Mouse (Mus musculus) embryonic facial prominence, embryonic 15.5 days (tissue): ENCODE results near the gene Vac14. TPM values are rescaled to one million over a fixed set of nuclear protein-coding genes. Genes with fewer than 3 reads are reported as not detected.

Experiments used
- ATAC-seq: fragments of 200-750 bp; cut with Nextera tagmentation; 2 replicates; pipeline ENCODE4 v1.8.0; 2017; ENCODE audit warnings: low read depth, moderate TSS enrichment; ENCODE audit not compliant: insufficient number of reproducible peaks, low FRiP score, low TSS enrichment
- H3K27ac ChIP-seq: fragments of 300-500 bp; sonication (generic); replicated peaks from 2 replicates; pipeline ENCODE4 v1.5.1; 2015; ENCODE audit warnings: mild to moderate bottlenecking, inconsistent platforms
- H3K27me3 ChIP-seq: fragments of 300-500 bp; sonication (generic); 2 replicates; pipeline ENCODE4 v1.6.1; 2015; ENCODE audit warnings: inconsistent platforms
- H3K36me3 ChIP-seq: fragments of 300-500 bp; sonication (generic); 2 replicates; pipeline ENCODE4 v1.6.1; 2015; ENCODE audit warnings: mild to moderate bottlenecking, inconsistent platforms
- H3K4me1 ChIP-seq: fragments of 300-500 bp; sonication (generic); 2 replicates; pipeline ENCODE4 v1.6.1; 2015; ENCODE audit warnings: inconsistent platforms
- H3K4me2 ChIP-seq: fragments of 300-500 bp; sonication (generic); replicated peaks from 2 replicates; pipeline ENCODE4 v1.6.1; 2015; ENCODE audit warnings: mild to moderate bottlenecking, inconsistent platforms
- H3K4me3 ChIP-seq: fragments of 300-500 bp; sonication (generic); replicated peaks from 2 replicates; pipeline ENCODE4 v1.5.1; 2015; ENCODE audit warnings: mild to moderate bottlenecking, inconsistent platforms
- H3K9ac ChIP-seq: fragments of 300-500 bp; sonication (generic); 2 replicates; pipeline ENCODE4 v1.6.1; 2015; ENCODE audit warnings: inconsistent platforms
- H3K9me3 ChIP-seq: fragments of 300-500 bp; sonication (generic); replicated peaks from 2 replicates; pipeline ENCODE4 v1.6.1; 2016; ENCODE audit warnings: inconsistent platforms
- WGBS: fragments of 180-500 bp; shearing (Covaris S2); methylation state at CpG from one replicate; pipeline ENCODE4 v1.1.7; 2015; 5-methylcytosine and 5-hydroxymethylcytosine counted together
- polyA plus RNA-seq: library from polyadenylated mRNA; unstranded; fragments of >200 nt; fragmentation: Nextera tagmentation; extraction: Ambion mirVana; gene quantifications from 2 replicates; pipeline ENCODE4 v1.2.1, GENCODE M21; 2015

Vac14 gene
- polyA plus RNA-seq, 1 experiment from 2014 or later: 18.6 TPM

DNA sequence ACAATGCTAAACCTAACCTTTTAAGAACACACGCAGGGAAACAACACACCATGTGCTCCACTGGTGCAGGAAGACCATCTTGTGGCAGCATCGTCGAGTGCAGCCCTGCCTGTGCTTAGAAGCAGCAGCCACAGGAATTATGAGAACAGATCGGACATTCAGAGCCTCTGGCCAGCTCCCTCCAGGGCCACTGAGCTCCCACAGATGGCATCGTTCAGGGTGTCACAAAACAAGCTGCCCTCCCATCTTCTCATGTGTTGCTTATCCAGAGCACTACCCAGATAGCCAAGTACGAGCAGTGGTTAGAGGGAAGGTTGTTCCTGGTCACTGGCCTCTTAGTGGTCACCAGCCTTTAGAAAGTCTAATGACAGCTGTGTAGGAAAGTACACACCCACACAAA, 30.9 kb downstream of the Vac14 start:
- Histone ChIP-seq H3K36me3 (peaks cover 25% of the 10 kb centered on the region; the same call in 1 of the 2 replicates), H3K27me3 (no peaks in the 10 kb centered on the region), H3K9me3 (no peaks in the 10 kb centered on the region), H3K4me2 (no peak overlapping the region), H3K9ac (no peak overlapping the region), H3K27ac (no peak overlapping the region), H3K4me3 (no peak overlapping the region), H3K4me1 (no peaks in the 10 kb centered on the region)
- ATAC-seq: no peak
- WGBS: 93% methylated on average over 6 of the region's 6 CpGs

DNA sequence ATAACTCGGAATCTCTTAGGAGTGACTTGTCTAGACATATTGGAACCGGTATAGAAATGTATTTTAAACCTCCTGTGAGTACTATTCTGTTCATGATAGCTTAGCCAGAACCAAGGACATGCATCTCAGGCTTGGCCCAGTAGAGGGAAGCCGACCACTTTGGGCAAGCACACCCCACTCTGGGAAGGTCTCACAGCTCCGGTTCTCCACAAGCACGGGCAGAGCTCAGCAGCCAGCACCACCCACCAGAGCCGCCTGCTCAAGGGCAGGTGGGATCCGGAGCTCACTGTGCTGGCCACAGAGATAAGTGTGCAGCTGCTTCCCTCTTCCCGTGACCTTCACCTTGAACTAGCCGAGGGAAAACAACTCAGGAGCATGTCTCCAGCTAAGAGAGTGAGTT, 32.5 kb downstream of the Vac14 start:
- ATAC-seq: 0 out of 2 replicates have a peak, but pooled peaks have one; percentile 44
- Histone ChIP-seq H3K4me1 (no peaks in the 10 kb centered on the region), H3K9ac (no peak overlapping the region), H3K4me2 (no peak overlapping the region), H3K27me3 (no peaks in the 10 kb centered on the region), H3K36me3 (peaks cover 22% of the 10 kb centered on the region; the same call in 1 of the 2 replicates), H3K4me3 (no peak overlapping the region), H3K9me3 (no peaks in the 10 kb centered on the region), H3K27ac (no peak overlapping the region)
- WGBS: 89% methylated on average over 9 of the region's 9 CpGs

DNA sequence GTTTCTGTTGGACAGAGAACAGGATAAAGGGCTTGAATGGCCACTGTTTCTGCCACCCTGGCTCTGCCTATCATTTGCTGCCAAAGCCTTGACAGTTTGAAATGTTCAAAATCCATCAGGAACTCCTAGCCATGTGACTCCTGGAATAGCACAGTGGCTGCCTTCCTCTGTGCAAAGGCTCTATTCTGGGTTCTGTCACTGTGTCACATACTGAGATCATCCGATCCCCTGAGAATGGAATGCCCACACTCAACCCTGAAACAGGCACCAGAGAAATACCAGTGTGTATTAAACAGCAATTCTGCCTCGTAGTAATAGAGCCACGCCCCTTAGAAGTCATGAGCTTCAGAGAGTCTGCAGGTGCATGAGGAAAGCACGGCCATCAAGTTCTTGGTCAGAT, 33.5 kb downstream of the Vac14 start:
- Histone ChIP-seq H3K4me3 (no peak overlapping the region), H3K36me3 (peaks cover 20% of the 10 kb centered on the region; the same call in 1 of the 2 replicates), H3K27ac (no peak overlapping the region), H3K27me3 (no peaks in the 10 kb centered on the region), H3K4me1 (no peaks in the 10 kb centered on the region), H3K9ac (no peak overlapping the region), H3K4me2 (no peak overlapping the region), H3K9me3 (no peaks in the 10 kb centered on the region)
- 75% methylated on average over 4 of the region's 4 CpGs for WGBS
- ATAC-seq: 0 out of 2 replicates have a peak, but pooled peaks have one; percentile 40

DNA sequence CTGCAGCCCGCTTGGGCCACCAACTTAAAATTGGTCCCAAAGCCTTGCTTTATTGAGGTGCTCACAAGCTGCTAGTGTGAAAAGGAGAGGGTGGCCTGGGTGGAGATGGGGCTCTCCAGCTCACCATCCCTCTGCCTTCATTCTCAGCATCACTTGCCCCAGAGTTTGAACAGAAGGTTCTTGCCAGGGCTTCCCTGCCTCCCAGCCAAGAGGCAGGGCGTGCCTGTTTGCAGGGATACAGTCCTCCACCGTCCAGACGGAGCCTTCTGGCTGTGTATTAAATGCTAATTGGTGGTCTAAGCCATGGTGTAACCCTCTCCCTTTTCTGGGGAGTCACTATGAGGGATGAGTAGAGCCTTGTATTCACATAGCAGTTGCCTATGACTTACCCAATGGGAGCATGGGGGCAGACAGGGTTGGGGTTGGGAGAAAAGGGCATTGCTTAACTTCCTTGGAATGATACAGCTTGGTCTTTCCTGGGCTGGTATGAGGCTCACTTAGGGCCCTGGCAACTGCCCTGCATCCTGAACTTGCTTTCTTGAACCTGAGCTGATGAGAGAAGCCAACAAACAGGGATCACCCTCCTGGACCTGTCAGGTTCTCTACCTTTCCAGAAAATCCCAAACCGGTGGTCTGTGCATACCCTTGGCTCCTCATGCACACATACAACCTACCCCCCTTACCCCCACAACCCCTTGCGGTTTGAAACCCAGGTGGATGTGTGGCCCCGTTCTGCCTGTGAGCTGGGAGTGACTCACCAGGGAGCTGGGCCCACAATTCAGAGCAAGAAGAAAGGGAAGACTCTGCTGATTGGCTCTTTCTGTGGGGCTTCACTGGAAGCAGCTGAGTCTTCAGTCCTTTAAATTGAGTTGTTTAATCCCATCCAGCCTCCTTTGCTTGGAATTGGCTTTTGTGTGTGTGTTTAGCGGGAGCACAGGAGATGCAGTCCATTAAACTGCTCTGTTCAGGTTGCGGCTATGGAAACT, 36.0 kb downstream of the Vac14 start:
- Histone ChIP-seq H3K27ac (no peak overlapping the region), H3K36me3 (peaks cover 26% of the 10 kb centered on the region), H3K4me2 (no peak overlapping the region), H3K9ac (no peak overlapping the region), H3K4me1 (no peaks in the 10 kb centered on the region), H3K9me3 (no peaks in the 10 kb centered on the region), H3K27me3 (no peaks in the 10 kb centered on the region), H3K4me3 (no peak overlapping the region)
- 79% methylated on average over 9 of the region's 9 CpGs for WGBS
- no peak for ATAC-seq

DNA sequence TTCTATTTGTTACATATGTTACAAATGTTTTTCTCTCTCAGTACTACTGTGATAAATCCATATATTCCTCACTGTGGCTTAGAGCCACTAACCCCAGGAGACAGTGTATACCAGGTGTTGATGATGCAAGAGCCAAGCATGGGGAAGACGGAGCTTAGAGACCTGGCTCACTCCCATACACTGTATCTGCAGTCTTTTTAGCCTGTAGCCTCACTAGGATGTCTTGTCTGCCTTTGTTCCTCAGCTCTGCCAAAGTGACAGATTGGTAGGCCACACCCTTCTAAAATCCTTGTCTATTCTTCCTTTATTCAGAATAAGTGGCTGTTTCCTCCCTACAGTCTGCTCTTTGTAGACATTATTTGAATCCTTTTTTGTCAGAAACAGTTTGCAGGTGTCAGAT, 37.4 kb downstream of the Vac14 start:
- Histone ChIP-seq H3K4me3 (no peak overlapping the region), H3K27ac (no peak overlapping the region), H3K4me2 (no peak overlapping the region), H3K9ac (no peak overlapping the region), H3K36me3 (peaks cover 14% of the 10 kb centered on the region), H3K9me3 (no peaks in the 10 kb centered on the region), H3K27me3 (no peaks in the 10 kb centered on the region), H3K4me1 (no peaks in the 10 kb centered on the region)
- ATAC-seq: no peak
- 72% methylated on average over 1 of the region's 1 CpGs for WGBS

DNA sequence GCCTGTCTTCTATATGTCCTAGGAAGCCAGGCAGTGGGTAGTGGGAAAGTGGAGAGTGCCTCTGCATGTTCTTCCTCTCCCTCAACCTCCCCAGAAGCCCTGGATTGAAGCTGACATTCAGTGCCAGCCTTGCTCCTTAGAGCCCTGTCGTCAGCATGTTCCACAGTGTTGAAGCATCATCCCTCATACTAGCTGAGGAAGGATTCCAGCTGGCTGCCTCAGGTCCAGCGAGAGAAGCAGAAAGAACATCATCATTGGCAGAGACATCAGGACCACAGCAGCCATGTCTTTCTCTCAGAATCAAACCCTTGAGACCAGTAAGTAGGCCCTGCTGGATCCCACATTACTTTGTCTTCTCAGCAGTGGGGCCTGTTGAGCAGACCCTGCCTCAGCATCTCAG, 39.3 kb downstream of the Vac14 start:
- no peaks in the 10 kb centered on the region for H3K9me3 ChIP-seq
- no peaks in the 10 kb centered on the region for H3K27me3 ChIP-seq
- ATAC-seq: no peak

DNA sequence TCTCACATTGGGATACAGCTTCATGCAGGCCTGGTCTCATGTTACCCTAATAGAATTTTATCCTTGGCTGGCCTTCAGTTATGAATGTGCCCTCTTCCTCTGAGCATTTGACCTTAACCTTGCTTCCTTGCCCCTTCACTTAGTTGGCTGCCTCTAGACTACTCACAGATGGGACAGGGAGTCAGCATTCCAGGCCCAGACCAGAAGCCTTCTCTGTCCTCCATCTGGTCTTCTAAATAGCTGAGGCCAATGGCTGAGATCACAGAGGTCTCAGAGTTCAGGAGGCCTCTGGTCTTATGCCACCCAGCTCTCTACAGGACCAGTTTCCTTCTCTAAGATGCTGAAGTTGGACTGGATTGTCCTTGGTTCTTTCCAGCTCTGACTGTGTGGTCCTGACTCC, 41.7 kb downstream of the Vac14 start:
- H3K27me3 ChIP-seq: no peaks in the 10 kb centered on the region

More for the DNA sequence above, 39.3 kb downstream of the Vac14 start:
- Histone ChIP-seq H3K4me2 (no peak overlapping the region), H3K4me1 (0 out of 2 replicates have a peak, but pooled peaks cover under 1% of the 10 kb centered on the region), H3K36me3 (peaks cover 20% of the 10 kb centered on the region), H3K4me3 (no peak overlapping the region), H3K27ac (no peak overlapping the region), H3K9ac (no peak overlapping the region)
- 91% methylated on average over 2 of the region's 2 CpGs for WGBS

DNA sequence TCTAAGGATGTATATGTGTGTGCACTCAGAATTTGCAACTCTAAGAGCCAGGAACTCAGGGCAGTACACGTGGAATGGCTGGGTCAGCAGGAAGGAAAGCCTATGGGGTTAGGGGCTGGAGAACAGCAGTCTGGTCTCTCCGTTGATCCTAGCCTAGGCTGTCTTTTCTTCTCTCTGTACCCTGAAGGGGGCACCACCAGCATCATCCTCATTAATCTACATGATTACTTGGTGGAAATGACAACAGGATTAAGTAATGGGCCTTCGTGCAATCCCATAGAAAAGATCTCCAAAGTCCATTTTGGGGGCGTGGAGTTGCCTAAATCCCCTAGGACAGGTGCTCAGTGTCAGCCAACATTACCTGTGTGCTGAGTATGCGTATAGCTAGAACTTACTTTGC, 44.2 kb downstream of the Vac14 start:
- Histone ChIP-seq H3K27me3 (no peaks in the 10 kb centered on the region), H3K27ac (no peak overlapping the region), H3K4me2 (no peak overlapping the region), H3K9ac (no peak overlapping the region), H3K4me1 (peaks cover 26% of the 10 kb centered on the region), H3K4me3 (no peak overlapping the region), H3K36me3 (peaks cover 16% of the 10 kb centered on the region), H3K9me3 (no peaks in the 10 kb centered on the region)
- no peak for ATAC-seq
- WGBS: 75% methylated on average over 5 of the region's 5 CpGs

More for the DNA sequence above, 41.7 kb downstream of the Vac14 start:
- Histone ChIP-seq H3K27ac (no peak overlapping the region), H3K9ac (no peak overlapping the region), H3K4me2 (no peak overlapping the region), H3K4me1 (peaks cover 25% of the 10 kb centered on the region), H3K4me3 (no peak overlapping the region), H3K36me3 (peaks cover 20% of the 10 kb centered on the region), H3K9me3 (no peaks in the 10 kb centered on the region)
- ATAC-seq: no peak

DNA sequence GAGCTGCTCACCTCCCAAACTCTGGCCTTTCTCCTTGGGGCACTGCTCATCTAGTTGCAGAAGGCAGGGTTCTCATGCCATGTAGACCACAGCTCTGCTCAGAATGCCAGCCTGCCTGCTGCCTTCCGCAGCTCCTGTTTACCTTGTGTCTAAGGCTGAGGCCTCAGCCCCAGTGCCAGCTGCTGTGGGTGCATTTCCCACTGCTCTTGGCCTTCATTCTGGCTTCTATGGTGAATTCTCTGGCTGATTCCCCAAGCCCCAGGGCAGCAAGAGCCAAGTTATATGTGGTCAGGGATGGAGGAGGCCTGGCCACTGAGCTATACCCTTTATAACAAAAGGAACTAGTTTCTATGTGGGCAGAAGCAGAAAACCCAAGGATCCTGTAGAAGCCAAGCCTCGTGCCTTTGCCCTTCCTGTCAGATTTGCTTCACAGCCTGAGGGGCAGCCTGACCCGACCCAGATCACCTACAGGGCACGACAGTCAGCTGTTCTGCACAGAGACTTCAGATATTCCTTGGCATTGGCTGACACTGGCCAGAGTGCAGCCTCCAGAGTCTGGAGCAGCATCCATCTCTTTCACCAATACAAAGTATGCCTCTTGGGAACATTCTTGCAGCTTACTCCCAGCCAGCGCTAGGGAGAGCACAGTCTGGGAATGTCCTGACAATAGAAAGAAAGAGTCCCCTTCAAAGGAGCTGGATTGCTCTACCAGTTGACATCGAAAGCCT, 44.8 kb downstream of the Vac14 start:
- ATAC-seq: no peak

DNA sequence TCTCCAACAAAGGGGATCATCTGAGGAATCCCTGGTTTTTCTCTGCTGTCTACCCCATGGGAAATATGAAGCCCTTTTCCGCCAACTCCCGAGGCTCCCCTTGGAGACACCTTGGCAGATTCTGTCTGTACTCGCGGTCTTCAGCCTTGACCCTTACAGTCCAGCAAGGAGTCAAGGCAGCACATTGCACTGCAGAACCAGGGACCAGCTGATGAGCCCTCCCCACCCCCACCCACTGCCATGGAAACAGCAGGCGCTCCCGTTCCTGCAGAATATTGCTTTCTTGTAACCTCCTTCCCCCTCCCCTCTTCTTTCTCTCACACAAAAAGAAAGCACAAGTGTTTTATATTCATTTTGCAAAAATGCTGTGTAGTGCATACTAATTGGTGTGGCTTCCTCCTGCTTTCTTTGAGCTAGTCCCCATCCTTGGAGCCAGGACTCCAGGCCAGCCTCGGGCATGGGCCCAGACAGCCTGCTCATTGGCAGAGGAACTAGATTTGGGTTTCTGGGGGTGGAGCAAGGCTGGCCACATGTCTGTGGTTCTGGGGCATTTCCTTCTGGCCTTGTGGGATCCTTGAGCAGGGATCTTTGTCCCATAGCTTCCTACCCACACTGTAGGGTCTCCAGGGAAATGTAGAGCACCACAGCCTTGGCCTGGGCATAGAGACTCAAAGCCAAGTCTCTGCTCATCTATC, 46.0 kb downstream of the Vac14 start:
- ATAC-seq: peak; percentile 80; the same call in 1 of the 2 replicates
- H3K36me3 ChIP-seq: 0 out of 2 replicates have a peak, but pooled peaks cover 9% of the 10 kb centered on the region

More for the DNA sequence above, 44.8 kb downstream of the Vac14 start:
- H3K27ac ChIP-seq: no peak overlapping the region
- WGBS: 69% methylated on average over 6 of the region's 6 CpGs
- no peak overlapping the region for H3K4me2 ChIP-seq
- peaks cover 10% of the 10 kb centered on the region; the same call in 1 of the 2 replicates for H3K36me3 ChIP-seq
- H3K4me3 ChIP-seq: no peak overlapping the region
- H3K27me3 ChIP-seq: no peaks in the 10 kb centered on the region
- peaks cover 26% of the 10 kb centered on the region for H3K4me1 ChIP-seq
- H3K9me3 ChIP-seq: no peaks in the 10 kb centered on the region
- no peak overlapping the region for H3K9ac ChIP-seq

DNA sequence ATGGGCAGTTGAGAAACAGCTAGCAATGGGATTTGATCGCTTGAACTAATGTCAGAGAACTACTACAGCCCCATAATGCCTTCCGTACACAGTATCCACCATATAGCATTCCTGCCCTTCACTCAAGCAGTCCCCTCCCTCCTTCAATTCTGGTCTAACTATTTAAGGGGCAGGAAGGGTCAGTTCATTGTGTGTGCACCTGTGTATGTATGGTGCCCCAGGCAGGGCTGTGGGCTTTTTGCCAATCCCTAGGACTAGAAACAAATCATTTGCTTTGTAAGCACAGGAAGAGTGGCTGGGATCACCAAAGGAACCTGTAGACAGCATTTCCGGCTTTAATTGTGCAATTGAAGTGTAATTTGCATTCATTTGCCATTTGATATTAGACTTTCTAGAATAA, 46.6 kb downstream of the Vac14 start:
- Histone ChIP-seq H3K36me3 (0 out of 2 replicates have a peak, but pooled peaks cover 9% of the 10 kb centered on the region), H3K4me3 (no peak overlapping the region), H3K9ac (no peak overlapping the region), H3K9me3 (no peaks in the 10 kb centered on the region), H3K27ac (peak overlapping the region; percentile 74), H3K27me3 (no peaks in the 10 kb centered on the region), H3K4me2 (no peak overlapping the region), H3K4me1 (peaks cover 26% of the 10 kb centered on the region)
- 79% methylated on average over 3 of the region's 3 CpGs for WGBS
- ATAC-seq: no peak

More for the DNA sequence above, 46.0 kb downstream of the Vac14 start:
- H3K4me2 ChIP-seq: no peak overlapping the region
- H3K4me1 ChIP-seq: peaks cover 26% of the 10 kb centered on the region
- peak overlapping the region; percentile 74 for H3K27ac ChIP-seq
- H3K9ac ChIP-seq: no peak overlapping the region
- no peak overlapping the region for H3K4me3 ChIP-seq
- no peaks in the 10 kb centered on the region for H3K9me3 ChIP-seq
- H3K27me3 ChIP-seq: no peaks in the 10 kb centered on the region
- WGBS: 60% methylated on average over 7 of the region's 7 CpGs
